Mouse (Mus musculus) layer of hippocampus, postnatal 25 days (tissue): ENCODE results near the gene Clcn1. TPM values are rescaled to one million over a fixed set of nuclear protein-coding genes. Genes with fewer than 3 reads are reported as not detected.

Source experiments
- DNase-seq, 2 experiments: peaks; one replicate each; pipeline ENCODE4 v3.0.0; 2022; ENCODE audit warnings: mixed read lengths in 2 of 2, low spot score in 1 of 2; ENCODE audit errors: extremely low spot score in 1 of 2
- total RNA-seq, 2 experiments: library from RNA; stranded (reverse); gene quantifications; 2 replicates each; pipeline ENCODE4 v1.2.3; 2021

The Clcn1 gene
- total RNA-seq, 2 experiments from 2014 or later: 2.7 to 2.8 TPM

DNA sequence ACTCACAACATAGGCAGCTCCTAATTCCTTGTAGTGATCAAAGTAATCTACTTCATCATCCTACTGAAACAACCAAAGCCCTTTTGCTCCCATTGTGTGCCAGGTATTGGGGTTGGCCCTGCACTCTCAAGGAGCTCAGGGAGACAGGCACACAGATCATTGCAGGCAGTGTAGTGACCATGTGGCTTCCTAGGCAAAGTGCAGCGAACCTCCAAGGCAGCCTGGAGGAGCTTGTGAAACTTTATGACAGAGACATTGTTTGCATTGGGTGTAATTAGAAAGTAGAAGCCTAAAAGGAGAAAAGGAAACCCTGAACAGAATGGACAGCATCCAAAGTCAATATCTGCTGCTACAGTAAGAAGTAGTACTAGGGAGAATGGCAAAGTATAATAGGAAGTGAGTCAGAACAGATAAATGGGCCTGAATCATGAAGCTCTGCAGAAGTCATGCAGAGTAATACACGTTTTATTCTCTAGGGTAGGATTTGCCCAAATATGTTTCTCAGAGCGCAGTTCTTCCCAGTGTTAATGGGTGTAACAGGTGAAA lies 9.1 kb downstream of the Clcn1 start:
- DNase-seq: no peak

DNA sequence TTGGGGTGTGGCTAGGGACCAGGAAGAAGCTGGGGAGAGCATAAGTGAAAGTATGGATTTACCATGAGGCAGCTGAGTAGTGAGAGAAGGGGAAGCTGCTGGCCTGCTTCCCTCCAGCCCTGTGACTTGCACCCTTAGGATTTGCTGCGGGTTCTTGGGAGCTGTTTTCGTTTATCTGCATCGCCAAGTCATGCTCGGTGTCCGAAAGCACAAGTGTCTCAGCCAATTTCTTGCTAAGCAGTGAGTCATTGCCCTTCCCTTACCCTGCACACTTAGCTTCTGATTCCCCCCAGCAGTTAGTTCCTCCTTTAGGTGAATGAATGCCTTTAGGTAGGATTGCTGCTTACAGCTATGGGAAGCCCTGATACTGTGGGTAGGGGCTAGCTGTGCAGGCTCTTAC lies 12.9 kb downstream of the Clcn1 start:
- no peak for DNase-seq

DNA sequence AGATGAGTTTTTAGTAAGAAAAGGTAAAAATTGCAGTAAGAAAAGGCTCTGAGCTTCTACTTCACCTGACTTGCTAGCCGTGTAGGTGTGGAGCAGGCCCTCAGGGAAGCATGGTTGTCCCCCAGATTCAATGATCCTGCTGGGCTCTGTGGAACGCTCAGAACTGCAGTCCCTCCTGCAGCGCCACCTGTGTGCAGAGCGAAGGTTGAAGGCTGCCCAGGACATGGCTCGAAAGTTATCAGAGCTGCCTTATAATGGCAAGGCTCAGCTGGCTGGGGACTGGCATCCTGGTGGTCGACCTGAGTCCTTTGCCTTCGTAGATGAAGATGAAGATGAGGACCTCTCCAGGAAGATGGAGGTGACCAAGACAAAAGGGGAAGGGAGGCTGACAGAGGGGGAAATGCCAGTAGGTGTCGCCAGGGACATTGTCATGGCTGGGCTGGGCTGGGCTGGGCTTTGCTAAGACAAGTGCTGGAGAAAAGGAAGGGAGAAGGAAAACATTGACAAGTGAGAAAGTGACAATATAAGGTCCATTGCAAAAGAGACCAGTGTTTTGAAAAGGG lies 23.4 kb downstream of the Clcn1 start:
- DNase-seq: no peak

DNA sequence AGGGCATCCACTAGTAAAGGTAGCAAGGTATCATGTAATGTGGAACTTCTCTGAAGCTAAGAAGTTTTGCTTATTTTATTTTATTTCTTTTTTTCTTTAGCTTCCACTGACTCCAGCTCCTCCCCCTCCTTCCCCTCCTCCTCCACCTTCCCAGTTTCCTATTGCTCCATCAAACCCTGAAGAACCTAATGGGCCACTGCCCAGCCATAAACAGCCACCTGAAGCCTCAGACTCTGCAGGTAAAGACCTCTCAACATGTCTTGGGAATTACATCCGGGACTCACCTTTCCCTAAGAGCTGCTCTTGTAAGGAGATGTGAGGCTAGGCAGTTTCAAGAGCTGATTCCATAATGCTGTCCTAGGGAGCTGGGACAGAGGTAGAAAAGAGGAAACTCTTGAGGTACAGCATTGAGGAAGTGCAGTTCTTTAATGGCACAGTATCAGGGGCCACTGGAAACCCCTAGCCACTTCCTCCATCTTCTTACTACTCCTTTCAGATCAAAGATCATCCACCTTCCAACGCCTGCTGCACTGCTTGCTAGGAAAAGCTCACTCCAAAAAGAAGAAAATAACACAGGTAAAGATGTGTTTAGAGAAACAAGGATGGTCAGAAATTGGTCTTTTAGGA lies 24.1 kb downstream of the Clcn1 start:
- DNase-seq: no peak

DNA sequence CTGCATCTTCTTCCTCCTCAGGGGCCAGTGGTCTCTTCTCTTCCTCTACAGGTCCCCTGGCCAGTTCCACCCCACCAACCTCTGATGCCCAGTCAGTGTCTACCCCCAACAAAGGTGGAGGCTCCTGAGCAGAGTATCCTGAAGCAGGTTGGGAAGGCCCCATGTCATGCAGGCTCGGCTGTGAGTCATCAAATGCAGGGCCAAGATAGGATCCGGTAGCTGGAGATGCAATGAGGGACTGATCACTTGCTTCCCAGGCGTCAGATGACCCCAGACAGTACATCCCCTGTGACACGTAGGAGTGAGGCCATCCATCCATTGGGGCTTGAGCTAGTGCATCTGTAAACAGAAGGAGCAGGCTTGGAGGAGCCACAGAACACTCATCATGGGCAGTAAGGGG lies 31.8 kb downstream of the Clcn1 start:
- DNase-seq: no peak

DNA sequence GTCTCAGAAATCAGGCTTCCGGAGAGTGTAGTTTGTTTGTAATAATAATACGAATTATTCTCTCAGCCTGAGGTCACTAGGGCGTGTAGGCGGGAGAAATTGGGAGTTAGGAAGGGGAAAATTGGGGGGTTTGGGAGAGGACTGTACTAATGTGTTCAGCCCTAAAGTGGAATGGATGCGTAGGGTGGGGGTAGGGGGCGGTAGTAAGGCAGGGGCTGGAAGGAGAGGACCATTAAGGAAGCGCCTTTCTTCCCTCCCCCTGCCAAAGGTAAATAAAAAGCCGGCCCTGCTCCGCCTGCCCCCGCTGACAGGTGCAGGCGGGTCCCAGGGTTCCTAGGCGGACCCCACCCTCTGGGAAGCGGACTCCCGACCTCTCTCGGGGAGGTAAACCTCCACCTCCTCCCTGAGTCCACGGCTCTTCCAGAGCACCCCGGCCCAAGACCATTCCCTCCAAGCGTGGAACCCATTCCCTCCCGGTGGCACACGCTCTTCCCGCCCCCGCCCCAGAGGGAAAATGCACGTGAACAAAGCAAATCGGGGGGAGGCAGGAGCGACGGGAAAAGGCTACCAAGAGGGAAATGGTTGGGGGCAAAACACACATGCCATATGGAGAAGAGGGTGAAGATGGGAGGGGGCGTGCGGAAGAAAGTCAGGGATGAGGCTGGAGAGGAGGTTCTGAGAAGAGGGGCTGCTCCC lies 37.0 kb downstream of the Clcn1 start:
- no peak for DNase-seq

DNA sequence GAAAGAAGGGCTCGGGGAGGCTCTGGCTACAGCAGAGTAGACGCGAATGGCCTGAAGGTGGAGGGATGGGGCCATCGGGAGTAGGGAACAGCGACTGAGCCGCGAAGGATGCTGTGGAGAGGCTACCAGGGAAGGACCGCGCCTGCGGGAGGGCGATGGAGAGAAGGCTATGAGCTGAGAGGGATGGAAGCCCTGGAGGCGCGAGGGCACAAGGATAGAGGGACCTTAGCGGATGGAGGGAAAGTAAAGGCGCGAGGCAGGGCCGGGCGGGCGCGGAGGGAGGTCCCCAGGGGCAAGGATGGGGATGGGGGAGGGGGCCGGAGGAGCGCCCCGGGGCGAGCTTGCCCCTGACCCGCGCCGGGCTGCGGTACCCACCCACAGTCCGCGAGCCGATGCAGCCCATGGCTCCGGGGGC lies 37.6 kb downstream of the Clcn1 start:
- peak in 1 of 2 experiments; percentile 40 for DNase-seq

DNA sequence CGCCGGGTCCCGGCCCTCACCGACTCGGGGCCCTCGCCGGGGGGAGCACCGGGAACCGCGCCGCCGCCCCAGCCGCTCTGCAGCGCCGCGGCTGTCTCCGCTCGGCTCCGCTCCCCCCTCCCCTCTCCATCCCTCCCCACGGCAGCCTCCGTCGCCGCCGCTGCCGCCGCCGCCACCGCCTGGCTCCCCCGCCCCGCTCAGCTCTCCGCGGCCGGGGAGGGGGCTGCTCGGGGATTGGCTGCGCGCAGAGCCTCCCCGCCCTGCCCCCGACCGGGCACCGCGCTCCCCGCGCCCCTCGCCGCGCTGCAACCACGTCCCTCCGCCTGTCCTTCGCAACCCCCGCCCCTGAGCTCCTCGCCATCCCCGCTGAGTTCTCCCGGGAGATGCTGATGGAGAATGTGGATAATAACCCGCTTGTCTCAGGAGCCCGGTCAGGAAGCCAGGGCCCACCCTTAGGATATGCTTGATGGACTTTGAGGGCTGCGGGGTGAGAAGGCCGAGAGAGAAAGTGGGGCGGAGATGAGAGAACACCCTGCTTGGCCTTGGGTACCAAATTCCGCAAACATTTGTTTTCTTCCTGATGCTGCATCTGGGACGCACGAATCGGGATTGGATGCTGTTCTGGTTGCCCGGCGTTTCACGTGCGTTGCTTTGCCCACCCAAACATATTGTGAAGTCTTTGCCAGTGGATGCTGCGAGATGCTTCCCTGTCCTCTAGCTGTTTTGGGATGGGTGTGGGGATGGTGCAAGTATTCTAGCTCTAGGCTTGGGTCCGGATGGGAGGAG lies 38.2 kb downstream of the Clcn1 start, which contains the start of gene Fam131b:
Gene Fam131b, minus strand, starts transcription at position 162 of the 786 bp plus-strand sequence.
- DNase-seq: peak; percentile 59 to 71

DNA sequence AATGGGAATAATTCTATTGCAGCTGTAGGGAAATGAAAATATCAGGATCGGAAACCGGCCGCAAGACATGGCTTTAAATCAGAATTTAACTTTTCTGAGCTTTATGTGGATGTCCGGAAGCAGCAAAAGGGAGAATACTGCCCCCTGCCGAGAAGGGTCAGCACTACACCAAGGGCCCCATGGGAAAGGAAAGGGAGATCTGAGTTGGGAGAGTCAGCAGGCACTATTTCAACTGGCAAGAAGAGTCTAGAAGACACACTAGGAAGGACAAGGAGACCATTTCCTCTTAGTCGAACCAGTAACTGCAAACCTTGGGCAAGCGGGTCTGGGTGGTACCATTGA lies 38.8 kb downstream of the Clcn1 start:
- peak; percentile 84 to 93 for DNase-seq

DNA sequence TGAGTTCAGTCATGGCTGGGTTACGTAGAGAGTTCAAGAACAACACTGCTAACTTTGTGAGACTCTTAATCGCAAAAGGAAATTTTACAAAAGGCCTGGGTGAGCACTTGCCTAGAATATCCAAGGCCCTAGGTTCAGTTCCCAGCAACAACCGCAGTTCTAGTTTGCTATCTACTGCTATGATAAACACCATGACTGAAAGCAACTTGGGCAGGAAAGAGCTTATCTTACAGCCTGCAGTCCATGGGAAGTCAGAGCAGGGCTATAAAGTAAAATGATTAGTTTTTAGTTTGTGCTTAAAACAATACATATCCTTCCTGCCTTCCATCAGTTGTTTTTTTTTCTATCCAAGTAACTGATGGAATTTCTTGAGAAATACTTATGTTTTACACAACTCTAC lies 40.0 kb downstream of the Clcn1 start:
- DNase-seq: no peak

DNA sequence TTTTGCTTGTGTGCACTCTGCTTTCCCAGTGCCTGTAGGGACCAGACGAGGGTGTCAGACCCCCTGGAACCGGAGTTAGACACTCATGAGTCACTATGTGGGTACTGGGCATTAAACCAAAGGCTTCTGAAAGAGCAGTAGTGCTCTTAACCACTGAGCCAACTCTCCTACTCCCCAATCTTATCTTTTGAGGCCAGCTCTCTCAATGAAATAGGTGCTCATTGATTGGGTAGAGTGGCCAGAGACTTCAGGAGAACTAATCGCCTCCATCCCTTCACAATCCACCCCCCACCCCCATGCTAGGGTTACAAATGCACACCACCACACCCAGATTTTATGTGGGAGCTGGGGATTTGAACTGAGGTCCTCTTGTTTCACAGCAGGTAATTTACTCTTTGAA lies 42.3 kb downstream of the Clcn1 start:
- DNase-seq: no peak

DNA sequence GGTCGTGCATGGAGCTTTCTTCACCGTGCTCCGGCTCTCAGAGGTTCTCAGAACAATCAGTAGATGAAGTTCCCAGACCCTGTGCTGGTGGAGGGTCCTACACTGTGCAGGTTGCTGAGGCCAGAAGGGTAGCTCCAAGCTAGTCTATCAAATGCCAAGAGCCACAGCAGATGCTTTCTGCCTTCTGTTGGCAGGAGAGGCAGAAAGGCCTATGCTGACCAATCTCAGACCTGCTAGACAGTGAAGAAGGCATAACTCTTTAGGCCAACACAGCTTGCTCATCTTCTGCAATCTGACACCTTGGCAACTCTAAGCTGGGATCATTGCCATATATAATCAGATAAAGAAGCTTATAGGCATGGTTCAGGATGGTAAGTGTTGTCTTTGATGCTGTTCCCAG lies 43.7 kb downstream of the Clcn1 start:
- no peak for DNase-seq

DNA sequence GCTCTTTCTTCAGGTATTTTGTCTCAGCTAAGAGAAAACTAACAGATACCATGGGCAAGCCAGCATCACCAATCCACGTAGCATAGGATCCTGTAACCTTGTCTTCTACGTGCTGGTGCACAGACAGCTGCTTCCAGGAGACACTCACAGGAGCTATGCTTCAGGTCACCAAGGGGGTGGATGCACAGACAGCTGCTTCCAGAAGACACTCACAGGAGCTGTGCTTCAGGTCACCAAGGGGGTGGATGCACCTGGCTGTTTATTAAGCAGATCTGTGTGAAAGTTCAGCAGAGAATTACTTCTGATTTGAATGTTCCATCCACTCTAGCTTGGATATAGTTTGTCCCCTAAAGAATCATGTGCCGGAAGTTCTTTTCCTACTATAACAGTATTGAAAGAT lies 44.5 kb downstream of the Clcn1 start:
- DNase-seq: no peak

DNA sequence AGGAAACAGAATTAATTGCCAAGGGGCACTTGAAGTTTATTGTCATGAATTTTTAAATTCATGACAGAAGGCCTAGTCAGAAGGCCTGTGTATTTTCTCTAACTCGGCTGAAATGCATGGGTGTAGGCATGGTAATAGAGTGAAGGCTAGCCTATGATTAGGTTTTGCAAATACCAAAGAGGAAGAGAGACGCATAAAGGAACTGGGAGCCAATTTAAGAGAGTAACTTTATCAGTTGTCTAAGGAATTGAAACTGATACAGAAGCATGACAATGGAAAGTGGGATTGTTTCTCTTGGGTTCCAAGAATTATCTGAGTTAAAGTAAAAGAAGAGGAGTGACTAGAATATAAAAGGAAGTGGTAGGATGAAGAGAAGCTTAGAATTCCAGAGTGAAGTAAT lies 52.7 kb downstream of the Clcn1 start:
- no peak for DNase-seq

DNA sequence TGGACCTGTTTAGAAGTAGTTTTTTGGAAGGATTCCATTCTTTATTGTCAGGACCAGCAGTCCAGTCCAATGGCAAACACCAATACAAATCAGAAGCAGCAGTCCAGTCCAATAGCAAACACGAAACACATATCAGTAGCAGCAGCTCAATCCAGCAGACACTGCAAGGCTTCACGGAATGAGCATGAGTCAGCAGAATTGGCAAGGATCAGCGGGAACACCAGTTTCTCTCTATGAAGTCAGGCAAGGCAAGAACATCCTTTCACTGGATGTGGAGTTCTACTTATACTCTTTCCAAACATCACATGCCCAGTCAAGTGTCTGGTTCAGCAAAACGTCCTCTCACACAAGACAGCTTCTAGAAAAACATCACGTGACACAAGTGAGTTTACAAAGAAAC lies 53.5 kb downstream of the Clcn1 start:
- DNase-seq: no peak

DNA sequence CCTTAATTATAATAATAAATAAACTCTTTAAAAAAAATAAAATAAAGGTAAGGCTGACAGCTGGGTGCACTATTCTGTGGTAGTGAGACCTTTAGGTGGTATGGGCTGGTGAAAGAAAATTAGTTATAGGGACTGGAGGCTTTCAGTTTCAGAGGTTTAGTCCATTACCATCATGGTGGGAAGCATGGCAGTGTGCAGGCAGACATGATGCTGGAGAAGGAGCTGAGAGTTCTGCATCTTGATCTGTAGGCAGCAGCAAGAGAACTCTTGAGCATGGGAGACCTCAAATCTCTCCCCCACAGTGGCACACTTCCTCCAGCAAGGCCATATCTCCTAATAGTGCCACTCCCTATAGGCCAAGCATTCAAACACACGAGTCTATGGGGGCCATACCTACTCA lies 55.7 kb downstream of the Clcn1 start:
- no peak for DNase-seq

DNA sequence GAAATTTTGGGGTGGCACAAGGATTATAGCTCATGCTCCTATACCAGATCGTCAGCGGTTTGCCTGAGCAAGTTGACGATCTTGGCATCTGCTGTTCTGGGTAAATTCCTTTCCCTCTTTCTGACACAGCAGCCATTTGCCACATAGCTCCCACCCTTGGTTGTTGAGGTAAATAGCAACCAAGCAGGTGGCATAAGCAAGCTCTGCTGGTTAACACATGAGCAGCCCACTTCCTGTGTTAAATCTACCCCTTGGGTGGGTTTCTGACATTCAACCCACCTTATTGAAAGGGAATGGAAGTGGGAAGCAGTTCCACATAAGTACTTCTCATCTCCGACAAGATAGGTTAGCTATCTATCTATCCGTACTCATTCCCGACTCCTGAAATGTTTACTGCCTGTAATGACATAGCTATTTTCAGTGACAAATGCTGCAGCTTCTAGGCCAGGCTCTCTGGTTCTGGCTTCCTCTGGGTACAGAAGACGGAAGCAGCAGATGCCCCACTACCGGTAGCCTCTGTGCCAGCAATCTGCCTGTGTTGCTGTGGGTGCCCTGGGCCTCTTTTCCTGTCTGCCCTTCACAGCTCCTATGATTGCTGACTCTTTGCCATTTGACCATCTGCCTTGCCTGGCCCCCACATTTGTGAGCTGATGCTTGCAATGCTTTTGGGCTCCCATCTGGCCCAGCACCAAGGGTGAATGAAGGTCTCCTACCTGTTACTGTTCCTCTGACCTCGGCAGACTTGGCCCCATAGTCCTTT lies 57.1 kb downstream of the Clcn1 start:
- DNase-seq: no peak

DNA sequence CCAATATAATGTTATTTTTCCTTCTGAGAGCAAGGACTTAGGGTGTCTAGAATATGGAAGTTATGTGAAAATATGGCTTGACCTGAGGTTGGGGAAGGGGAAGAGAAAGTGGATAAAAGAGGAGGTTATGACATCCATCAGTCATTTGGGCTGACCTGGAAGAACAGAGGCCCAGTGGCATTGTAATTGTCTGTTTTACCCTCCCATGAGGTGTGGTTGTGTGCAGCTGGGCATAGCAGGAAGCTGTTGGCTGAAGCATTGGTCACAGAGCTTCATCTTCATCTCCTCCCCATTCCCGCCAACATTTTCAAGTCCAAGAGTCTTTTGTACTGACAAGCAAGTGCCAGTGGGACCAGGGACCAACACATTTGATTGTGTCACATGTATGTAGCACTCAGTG lies 57.8 kb downstream of the Clcn1 start:
- no peak for DNase-seq

DNA sequence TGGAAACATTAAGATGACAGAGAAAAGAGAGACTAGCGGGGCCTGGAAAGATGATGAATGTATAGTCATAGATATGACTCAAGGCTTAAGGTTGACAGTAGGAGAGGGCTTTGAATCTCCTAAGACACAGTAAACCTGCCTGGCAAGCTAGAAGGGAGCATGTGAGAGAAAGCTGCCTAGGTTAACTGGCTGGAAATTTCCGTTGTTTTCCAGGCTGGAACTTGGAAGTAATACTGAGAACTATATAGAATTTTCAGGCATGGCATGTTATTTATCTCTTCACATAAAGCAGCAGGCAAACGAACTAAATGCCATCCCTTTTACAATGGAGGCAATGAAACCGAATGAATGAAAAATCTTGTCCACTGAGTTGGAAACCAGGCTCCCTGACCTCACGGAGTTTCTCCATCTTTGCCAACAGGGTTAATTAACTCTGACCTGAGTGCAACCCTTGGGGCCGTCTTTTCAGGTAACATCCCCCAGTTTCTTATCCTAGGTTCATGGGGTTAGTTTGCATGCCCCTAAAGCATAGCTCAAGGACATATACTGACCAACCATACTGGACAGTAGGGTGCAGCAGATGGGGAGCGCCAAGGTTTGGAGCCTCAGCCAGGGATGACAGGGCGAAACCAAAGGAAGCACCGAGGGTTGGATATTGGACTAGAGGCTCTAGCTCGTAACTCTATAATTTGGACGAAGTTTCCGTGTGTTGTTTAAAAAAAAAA lies 62.0 kb downstream of the Clcn1 start:
- no peak for DNase-seq

DNA sequence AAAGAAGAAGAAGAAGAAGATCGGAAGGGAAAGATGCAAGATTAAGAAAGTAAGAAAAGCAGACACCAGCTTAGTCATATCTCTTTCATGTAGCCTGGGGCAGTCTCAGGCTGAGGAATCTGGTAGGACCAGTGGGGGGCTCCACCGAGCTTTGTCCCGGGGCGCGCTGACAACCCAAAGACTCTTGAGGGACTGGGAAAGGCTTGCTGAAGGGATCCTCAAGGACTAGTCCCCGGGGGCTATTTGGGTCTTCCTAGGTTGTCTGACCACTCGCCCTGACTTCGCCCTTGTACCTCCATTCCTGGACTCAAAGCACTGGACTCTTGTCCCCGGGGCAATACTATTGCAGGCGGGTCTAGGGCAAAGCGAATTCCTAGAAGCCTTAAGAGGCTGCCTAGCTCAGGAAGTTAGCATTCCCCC lies 62.5 kb downstream of the Clcn1 start:
- DNase-seq: peak; percentile 56 to 67
